Mouse (Mus musculus): ENCODE results near the gene Lsp1.

Gene Lsp1

DNA sequence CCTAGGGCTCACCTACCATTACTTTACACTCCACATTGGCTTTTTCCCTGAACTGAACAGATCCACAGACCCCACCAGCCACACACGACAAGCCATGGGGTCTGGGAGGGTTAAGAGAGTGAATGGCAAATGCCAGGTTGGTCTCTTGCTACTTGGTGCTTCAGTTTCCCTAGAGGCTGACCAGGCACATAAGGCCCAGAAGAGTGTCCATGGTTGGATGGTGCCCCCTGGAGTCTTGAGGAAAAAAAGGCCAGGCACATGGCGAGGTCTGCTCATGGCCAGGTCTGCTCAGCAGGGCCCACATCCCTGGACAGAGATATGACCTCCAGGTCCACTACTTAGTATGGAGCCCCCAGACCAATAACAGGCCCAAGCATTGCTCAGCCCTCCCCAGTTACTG, 37.2 kb downstream of the Lsp1 start:
- in situ Hi-C loops (cut with MboI, MseI), result loop anchor here in 1 of 2 experiments (5.0 kb wide), 1 partner anchor 55 kb away; the partner anchor contains the start of gene Tnni2

DNA sequence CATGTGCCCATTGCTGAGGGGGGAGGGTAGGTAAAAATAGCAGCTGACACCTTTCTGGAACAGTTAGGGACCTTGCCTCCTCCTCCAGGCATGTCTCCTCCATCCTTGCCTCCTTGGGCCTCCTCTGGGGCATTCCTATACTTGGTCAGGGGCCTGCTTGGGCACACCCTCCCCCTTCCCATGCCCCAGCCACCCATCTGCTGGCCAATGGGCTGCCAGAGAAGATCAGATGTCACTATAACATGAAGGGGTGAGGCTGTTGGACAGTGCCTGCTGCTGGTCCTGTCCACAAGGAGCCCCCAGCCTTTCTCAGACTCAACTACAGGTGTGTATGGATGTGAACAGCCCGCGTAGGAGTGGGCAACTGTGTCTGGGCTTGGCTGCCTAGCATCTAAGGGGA, 38.0 kb downstream of the Lsp1 start, which contains the start of gene Tnnt3:
Tnnt3 (plus strand) TSS at position 262 of the 400 bp plus-strand sequence.
- in situ Hi-C loops (cut with MboI, MseI), result loop anchor here in 1 of 2 experiments (5.0 kb wide), 1 partner anchor 56 kb away; the partner anchor contains the start of gene Tnni2

DNA sequence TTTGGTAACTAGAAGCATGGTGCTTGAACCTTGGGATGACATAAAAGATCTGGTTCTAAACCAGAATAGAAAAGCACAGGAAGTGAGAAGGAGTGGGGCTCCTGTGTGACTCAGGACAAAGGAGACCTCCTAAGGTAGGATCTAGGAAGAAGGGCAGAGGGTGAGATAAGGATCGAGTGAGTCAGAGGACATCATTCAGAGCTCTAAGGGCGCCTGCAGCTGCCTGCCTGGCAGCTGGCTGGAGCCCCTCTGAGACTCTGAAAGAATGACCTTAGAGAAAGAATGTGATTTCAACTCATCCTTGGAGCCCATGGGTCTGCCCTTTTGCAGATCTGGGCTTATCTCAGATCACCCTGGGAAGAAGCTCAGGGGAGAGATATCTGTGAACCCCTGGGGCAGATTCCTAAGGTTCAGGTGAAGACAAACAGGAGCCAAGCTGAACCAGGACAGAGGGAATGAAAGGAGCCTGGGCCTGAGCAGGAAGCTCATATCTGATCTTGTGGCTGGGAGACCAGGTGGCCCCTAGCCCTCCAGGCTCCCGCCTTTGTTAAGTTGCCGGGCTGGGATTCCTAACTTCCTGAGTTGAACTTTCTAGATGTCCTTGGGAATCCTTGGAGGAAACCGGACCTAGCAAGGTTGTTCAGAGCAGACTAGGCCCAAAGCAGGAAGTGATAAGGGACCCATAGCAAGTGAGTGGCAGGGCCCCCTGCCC, 38.6 kb downstream of the Lsp1 start:
- in situ Hi-C loops (cut with MboI, MseI), result loop anchor here in 1 of 2 experiments (5.0 kb wide), 1 partner anchor 57 kb away; the partner anchor contains the start of gene Tnni2

DNA sequence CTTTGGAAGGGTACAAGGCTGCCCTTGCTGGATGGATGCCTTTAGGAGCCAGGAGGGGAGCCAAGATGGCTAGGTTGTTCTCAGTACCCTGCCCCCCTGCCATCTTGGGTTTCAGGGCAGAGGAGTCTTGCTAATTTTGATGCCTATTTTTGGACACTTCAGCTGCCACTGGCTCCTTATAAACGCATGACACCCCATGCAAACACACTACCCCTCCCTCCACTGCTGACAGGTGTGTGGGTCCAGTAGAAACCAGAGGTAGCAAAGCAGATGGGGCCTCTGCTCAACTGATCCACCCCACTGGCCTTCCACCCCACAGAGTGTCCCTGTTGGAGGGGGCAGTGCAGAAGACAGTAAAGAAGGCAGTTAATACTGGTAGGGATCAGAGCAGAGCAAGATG, 39.4 kb downstream of the Lsp1 start:
- in situ Hi-C loops (cut with MboI, MseI), result no loop called here

DNA sequence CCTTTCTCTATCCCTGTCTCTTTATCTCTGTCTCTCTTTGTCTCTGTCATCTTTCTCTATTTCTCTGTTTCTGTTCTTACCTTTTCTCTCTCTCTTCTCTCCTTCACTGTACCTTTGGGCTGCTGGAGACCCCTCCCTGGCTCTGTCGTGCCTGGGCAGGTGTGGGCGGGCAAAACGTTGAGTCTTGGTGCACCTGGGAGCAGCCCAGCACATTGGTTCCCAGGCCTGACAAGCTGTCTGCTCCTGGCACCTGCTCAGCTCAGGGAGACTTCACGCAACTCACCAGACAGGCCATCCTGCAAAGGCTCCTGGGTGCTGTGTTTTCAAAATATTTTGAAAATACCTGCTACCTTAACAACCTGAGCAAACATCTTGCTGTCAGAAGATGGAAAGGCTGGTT, 42.6 kb downstream of the Lsp1 start:
- in situ Hi-C loops (cut with MboI, MseI), result no loop called here

DNA sequence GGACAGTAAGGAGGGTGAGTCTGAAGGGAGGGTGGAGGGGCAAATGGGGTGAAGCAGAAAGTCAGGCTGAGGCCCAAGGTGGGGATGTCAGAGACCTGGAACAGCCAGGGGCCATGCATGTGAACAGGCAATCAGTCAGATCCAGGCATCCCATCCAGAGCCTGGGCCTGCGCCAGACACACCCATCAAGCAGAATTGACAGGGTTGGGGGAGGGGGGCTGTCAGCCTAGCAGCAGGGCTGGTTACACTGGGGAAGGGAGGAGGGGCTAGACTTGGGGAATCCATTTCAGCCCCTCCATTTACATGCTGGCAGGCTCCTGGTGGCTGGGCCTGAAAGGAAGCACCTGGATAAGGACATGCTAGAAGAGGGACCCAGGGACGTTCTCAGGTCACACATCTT, 45.3 kb downstream of the Lsp1 start:
- in situ Hi-C loops (cut with MboI, MseI), result no loop called here

DNA sequence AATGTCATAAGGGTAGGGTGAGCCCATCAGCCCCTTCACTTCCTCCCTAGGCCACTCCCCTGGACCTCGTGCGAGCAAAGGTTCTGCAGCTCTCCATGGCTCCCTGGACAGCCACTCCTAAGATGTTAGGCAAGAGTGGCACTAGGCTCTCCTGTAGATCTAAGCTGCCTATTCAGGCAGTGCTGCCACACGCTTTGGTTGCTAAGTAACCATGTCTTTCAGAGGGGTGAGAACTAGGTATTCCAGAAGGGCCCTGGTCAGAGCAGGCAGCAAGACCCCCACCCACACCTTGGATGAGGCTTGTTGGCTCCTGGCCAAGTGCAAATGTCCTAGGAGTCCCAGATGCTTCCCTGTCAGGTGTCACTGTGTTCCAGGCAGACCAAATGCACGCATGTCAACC, 45.9 kb downstream of the Lsp1 start:
- in situ Hi-C loops (cut with MboI, MseI), result no loop called here

DNA sequence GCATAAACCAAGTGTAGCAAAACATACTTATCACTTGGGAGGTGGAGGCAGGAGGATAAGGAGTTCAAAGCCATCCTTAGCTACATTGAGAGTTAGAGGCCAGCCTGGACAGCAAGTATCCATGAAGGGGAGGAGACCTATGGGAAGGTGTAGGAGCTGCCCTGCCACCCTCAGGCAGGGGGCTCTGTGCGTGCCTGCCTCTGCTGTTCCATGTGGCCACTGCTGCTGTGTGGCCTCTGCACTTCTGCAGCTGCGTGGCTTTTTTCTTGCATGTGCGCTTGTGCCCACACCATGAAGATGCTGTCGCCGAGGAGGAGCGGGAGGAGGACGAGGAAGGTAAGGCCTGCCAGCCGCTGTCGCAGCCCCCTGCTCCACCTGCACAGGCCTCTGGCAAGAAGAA, 46.8 kb downstream of the Lsp1 start:
- in situ Hi-C loops (cut with MboI, MseI), result no loop called here

DNA sequence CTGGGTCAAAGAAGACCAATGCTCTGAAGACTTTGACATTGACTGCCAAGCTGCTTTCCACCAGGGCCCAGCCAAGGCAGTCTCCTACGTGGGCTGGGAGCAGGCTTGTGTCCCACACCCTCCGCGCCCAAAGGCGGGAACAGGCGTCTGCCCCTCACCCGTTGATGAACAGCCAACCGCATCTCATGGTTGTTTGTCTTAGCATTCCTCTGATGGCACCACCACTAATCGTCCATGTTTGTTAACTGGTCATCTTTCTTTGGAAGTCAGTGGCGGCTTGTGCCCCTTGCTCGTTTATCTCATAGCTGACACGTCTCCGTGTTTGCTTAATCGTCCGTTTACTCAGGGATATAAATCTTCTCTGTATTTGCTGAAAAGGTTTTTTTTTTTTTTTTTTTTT, 48.9 kb downstream of the Lsp1 start:
- in situ Hi-C loops (cut with MboI, MseI), result no loop called here

DNA sequence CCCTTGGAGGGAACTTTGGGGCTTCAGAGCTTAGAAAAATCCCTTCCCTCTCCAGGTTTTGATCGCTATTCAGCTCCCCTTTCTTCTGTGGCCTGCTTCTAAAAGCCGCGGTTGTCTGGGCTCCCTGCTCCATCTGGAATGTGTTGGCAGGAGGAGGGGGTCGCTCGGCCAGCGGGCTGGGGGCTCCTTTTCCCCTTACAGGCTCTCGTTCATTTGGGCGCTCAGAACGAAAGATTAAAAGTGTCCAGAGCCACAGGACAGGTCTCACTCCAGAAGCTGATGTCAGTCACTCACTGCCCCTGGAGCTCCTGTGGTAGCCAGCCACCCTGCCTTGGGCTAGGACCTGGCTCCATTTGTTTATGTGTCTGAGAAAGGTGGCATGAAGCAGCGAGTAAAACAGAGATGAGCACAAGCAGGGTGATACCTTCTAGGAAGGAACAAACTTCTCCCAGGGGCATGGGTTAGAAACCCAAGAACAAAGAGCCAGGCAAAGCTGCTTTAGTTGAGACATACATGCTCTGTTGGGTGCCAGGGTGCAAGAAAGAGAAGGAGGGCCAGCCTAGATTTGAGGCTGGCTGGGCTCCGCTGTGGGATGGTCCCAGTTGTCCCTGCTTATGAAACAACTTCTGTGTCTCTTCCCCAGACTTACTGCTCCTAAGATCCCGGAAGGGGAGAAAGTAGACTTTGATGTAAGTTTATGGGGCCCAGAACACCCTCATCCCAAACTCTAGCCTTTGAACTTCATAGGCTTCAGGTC, 49.6 kb downstream of the Lsp1 start:
- in situ Hi-C loops (cut with MboI, MseI), result loop anchor here in 1 of 2 experiments (10.0 kb wide), 1 partner anchor 1535 kb away; no protein-coding TSS in a partner anchor

DNA sequence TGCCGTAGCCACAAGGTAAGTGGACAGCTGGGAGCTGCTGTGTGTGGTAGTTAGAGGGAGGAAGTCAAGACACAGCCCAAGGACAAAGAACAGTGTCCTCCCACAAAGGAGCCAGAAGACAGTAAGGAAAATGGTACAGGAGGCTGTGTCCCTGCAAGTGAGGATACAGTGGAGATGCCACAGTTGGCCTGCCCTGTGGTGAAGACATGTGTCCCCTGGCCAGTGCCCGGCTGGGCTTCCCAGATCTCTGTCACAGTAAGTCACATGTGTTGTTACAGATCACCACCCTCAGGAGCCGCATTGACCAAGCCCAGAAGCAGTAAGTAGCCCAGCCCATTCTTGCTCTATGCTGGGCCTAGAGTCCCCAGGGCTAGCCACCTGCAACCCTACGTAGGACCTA, 53.4 kb downstream of the Lsp1 start:
- in situ Hi-C loops (cut with MboI, MseI), result loop anchor here in 1 of 2 experiments (10.0 kb wide), 1 partner anchor 1531 kb away; no protein-coding TSS in a partner anchor

DNA sequence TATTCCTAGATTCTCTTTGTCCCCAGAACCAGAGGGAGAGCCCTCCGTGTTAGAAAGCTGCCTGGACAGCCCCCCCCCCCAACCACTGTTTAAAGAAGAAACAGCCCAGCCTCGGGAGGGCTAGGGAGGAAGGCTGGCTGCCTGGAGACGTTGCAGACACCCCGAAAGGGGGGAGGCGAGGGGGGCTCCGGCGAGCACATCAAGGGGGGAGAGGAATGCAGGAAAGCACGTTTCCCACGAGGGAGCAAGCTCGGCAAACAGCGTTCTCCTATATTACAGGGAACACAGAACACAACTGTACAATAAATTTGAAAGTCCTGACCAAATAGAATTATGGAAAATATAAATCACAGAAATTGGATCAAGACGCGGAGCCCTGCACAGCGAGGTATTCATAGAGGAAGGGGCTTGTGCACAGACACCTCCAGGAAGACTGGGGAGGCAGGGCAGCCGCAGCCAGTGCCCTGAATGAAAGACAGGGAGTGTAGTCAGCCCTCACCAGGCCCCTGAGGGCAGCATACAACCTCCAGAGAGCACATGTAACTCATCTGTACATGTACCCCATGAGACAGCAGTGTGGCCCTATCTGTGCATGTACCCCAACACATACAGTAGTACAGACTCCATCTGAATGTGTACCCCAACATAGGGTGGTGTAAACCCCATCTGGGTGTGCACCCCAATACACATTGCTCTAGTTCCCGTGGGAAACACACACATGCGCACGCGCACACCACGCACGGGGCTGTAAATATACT, 55.8 kb downstream of the Lsp1 start:
- in situ Hi-C loops (cut with MboI, MseI), result loop anchor here in 1 of 2 experiments (10.0 kb wide), 1 partner anchor 1528 kb away; no protein-coding TSS in a partner anchor

DNA sequence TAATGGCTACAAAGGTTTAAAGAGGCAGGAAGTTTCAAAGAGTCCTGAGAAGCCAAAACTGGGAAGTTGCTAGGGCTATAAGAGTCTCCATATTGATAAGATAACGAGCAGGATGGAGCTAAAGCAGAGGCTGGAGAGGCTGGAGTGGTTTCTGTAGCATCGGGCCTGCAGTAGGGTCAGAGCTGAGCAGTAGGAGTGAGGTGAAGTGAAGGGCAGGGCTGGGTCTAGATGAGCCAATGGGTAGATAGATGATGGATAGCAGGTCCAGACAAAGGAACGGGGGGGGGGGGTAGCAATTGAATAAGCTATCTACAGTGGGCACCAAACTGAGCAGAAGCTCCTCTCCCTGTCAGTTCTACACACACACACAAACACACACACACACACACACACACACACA, 56.9 kb downstream of the Lsp1 start:
- in situ Hi-C loops (cut with MboI, MseI), result loop anchor here in 1 of 2 experiments (10.0 kb wide), 1 partner anchor 1527 kb away; no protein-coding TSS in a partner anchor

DNA sequence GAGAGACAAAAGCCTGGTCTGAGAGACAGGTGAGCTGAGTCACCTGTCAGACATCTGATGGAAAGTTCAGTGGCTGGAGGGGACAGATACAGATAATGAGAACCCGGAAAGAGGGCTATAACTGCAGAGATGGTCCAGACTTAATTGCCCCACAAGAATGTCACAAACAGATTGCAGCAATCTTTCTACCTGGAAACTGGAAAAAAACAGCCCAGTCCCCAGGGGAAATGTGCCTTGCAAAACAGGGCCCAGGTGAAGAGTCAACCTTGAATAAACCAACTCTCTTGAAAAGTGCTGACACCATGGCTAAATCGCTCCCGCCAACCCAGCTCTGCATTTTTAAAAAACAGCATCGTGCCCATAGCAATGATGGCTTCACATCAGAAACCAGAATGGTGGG, 59.7 kb downstream of the Lsp1 start:
- in situ Hi-C loops (cut with MboI, MseI), result no loop called here

DNA sequence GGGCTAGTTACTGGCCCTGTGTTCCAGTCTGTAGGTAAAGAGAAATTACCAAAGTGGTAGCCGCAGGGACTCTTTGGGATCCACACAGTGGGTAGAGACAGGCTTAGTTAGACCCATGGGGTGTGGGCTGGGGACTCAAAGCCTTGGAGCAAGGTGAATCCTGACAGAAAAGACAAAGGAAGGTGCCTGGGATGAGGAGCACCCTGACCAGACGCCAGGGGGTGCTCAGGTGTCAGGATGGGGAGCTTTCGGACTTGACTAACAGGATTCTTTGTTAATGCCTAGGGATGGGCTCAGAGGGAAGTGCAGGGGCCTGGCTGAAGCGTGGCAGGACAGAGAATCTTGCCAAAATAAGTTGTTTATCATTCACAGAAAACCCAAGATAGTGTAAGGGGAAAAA, 61.7 kb downstream of the Lsp1 start:
- in situ Hi-C loops (cut with MboI, MseI), result no loop called here

DNA sequence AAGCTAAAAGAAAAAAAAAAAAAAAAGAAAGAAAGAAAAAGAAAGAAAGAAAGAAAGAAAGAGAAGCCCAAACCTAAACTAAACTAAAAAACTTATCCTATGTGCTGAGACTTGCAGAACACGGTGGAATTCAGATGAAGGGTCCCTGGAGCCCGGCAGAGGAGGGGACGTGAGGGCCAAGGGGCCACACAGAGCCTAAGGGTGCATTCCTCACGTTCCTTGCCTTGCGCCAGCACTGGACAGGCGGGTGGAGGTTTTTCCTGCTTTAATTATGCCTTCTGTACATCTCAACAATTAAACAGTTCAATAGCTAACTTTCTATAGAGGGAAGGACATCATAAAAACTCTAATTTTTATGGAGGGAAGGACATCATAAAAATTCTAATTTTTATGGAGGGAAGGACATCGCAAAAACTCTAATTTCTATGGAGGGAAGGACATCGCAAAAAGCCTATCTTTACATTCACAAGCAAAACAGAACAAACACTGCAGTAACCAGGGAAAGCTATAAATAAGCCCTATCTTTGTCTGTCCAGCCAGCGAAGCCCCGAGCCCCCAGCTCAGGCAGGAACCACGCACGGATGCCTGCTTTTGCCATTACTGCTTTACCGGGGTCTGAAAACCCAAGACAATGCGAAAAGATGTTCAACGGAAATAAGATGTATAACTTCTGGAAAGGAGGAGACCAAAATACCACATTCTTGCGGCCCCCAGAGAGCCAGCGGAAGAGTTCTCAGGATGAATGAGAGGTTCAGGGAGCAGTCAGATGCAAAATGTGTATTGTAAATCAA, 62.8 kb downstream of the Lsp1 start:
- in situ Hi-C loops (cut with MboI, MseI), result no loop called here

DNA sequence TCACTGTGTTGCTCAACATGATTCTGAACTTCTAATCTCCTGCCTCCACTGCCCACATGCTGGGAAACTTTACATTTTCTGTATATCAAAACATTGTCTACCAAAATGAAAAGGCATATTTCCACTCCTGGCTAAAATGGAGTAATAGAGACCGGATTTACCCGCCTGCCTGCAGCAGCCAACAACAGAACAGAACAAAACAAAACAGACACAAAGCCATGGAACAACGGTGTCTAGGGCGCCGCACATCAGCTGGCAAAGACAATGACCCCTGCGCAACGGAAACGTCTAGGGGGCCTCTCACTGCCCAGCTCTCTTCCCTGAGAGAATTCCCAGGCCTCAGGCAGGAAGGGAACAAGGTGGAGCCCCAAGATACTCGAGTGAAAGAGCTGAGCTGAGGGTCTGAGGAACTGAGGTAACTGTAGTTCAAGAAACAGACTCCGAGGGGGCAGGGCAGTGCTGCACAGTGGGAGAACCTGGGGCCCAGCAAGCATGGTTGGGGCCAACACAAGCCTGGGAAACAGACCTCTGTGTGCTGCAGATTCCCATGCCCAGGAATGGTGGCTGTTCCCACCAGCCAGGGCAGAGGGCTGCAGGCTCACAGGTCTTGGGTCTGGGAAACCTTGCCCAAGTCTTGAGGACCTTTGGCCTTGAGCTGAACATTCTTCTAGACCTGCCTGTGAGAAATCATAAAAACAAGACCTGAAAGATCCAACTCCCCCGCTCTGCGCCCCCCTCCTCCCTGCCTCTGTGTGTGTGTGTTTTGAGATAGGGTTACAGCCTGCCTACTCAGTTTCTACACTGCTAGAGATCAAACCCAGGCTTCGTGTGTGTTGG, 65.0 kb downstream of the Lsp1 start:
- in situ Hi-C loops (cut with MboI, MseI), result no loop called here

DNA sequence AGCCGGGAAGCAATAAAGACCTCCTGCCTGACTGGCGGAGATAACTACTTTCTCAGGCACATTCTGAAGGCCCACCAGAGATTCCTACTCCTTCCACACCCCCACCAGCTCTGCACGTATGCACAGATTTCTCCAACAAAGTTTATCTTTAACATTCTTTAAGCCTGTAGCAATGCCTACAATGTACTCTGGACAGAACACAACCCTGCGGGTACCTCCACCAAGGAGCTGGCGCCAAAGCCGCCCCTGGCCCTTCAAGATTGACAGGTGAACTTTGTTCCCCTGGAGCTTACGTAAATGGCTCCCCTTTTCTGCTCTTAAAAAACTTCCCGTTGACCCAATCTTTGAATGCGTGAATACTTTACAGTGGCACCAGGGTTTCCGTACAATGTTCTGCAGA, 68.7 kb downstream of the Lsp1 start:
- in situ Hi-C loops (cut with MboI, MseI), result no loop called here

DNA sequence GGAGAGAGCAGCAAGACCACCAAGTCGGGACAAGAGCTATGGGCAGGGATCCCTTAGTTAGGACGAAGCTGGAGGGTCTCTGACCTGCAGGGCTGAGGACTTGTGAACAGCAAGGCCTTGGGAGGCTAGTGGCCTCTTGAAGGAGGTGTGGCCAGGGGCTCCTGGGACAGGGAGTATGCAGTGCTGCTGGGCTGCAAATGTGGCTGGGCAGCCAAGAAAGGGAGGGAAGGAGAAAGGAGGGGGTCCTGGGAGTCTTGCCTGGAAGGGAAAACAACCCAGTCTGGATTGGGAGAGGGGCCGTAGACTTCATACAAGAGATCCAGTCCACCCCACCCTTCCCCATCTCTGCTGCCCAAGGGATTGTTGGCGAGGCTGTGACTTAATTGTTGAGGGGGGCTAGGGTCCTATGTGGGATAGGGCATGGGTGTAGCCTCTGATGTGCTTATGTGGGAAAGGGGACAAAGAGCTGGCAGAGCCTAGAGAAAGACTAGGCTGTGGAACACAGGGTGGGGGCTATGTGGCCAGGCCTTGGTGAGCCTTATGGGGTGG, 71.4 kb downstream of the Lsp1 start:
- in situ Hi-C loops (cut with MboI, MseI), result loop anchor here in 1 of 2 experiments (10.0 kb wide), 1 partner anchor 473 kb away; the partner anchor contains the start of gene Tspan32

DNA sequence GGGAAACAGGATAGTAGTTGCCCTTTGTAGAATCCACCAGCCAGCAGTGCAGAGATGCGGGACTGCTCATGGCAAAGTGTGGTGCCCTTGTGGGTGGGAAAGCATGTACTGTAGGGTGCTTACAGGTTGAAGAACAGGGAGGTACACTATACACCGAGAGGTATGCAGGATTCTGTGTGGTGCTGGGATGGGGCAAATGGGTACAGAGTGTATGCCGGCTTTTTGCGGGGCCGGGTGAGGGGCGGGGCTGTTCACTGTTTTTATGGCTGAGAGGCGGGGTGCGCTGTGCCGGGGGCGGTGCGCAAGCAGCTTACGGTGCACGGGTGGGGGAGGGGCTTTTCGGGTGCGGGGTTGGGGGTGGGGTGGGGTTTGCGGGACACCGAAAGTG, 72.1 kb downstream of the Lsp1 start, which contains the start of gene Mrpl23:
Mrpl23 (plus strand) TSS at position 16 of the 388 bp plus-strand sequence.
- in situ Hi-C loops (cut with MboI, MseI), result loop anchor here in 1 of 2 experiments (10.0 kb wide), 1 partner anchor 472 kb away; the partner anchor contains the start of gene Tspan32
